Mouse (Mus musculus): ENCODE results near the gene Flywch1. TPM values are rescaled to one million over a fixed set of nuclear protein-coding genes. Genes with fewer than 3 reads are reported as not detected.

Gene Flywch1
- polyA plus RNA-seq, 1 experiment: 366 TPM

DNA sequence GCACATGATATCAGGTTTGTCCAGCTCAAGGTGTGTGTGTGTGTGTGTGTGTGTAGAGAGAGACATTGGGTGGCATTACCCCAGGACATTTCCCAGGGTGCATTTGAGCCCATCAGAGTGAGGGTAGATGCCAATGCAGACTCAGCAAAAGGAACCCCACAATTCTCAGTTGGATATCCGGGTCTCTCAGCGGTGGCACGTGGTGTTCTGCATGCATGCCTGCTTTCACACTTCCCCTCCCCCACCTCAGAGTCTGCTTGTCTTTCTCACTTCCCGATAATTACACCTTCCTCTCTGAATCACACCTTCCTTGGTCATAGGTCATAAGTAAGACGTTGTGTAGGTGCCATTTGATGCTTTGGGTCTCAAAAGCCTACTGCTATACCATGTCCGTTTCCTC, 23.4 kb downstream of the Flywch1 start:
- no peaks in the 10 kb centered on the region; the same call in 1 of the 2 replicates for H3K27me3 ChIP-seq (ENCODE audit: control insufficient read depth, insufficient read depth, low read length)
- 35% methylated on average over 6 of the region's 6 CpGs for WGBS
- TF ChIP-seq POLR2A (IDR thresholded peaks at IDR 0.05; ENCODE audit: borderline replicate concordance, insufficient read depth, low read length) (no peak), CTCF (IDR thresholded peaks at IDR 0.05; ENCODE audit: borderline replicate concordance, insufficient read depth, low read depth, low read length) (no peak)
- no peak overlapping the region for H3K4me3 ChIP-seq (replicated peaks; ENCODE audit: insufficient read depth, low read depth, low read length)
- no peak for DNase-seq
- H3K27ac ChIP-seq (ENCODE audit: insufficient read depth, low read length): no peak overlapping the region
- 0 out of 2 replicates have a peak, but pooled peaks cover 13% of the 10 kb centered on the region for H3K4me1 ChIP-seq (ENCODE audit: control insufficient read depth, insufficient read depth, low read length)

DNA sequence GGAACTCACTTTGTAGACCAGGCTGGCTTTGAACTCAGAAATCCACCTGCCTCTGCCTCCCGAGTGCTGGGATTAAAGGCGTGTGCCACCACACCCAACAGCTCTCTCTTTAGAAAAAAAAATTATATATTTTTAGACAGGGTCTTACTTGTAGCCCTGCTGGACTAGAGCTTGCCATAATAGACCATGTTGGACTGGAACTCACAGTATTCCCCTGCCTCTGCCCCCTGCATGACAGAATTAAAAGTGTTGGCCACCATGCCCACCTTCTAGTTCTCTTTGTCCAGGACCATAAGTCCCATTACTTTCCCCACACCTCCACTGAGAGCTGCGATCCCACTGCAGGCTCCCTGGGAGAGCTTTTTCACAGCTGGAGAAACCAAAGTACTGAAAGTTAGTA, 23.9 kb downstream of the Flywch1 start:
- Histone ChIP-seq H3K27ac (ENCODE audit: insufficient read depth, low read length) (no peak overlapping the region), H3K4me1 (ENCODE audit: control insufficient read depth, insufficient read depth, low read length) (0 out of 2 replicates have a peak, but pooled peaks cover 13% of the 10 kb centered on the region), H3K27me3 (ENCODE audit: control insufficient read depth, insufficient read depth, low read length) (no peaks in the 10 kb centered on the region; the same call in 1 of the 2 replicates), H3K4me3 (replicated peaks; ENCODE audit: insufficient read depth, low read depth, low read length) (no peak overlapping the region)
- no peak for TF ChIP-seq CTCF (IDR thresholded peaks at IDR 0.05; ENCODE audit: borderline replicate concordance, insufficient read depth, low read depth, low read length)
- no peak for TF ChIP-seq POLR2A (IDR thresholded peaks at IDR 0.05; ENCODE audit: borderline replicate concordance, insufficient read depth, low read length)
- no peak for DNase-seq
- WGBS: 84% methylated on average over 3 of the region's 3 CpGs

DNA sequence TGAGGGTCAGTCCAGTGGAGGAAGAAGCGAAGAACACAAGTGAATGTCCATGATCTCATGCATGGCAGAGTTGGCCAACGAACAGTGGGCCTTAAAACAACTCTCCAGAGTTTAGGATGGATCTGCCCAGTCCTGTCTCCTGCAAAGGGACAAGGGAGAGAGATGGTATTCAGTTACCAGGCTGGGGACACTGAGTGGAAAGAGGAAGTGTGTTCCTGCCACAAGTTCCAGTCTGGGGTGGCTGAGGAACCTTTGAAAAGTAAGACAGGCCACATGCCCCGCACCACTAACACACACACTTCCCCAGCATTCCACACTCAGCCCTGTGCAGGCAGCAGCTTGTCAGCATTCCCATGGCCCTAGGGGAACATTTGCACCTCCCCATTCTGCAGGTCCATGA, 24.6 kb downstream of the Flywch1 start:
- Histone ChIP-seq H3K27ac (ENCODE audit: insufficient read depth, low read length) (no peak overlapping the region), H3K27me3 (ENCODE audit: control insufficient read depth, insufficient read depth, low read length) (no peaks in the 10 kb centered on the region; the same call in 1 of the 2 replicates), H3K4me1 (ENCODE audit: control insufficient read depth, insufficient read depth, low read length) (0 out of 2 replicates have a peak, but pooled peaks cover 13% of the 10 kb centered on the region), H3K4me3 (replicated peaks; ENCODE audit: insufficient read depth, low read depth, low read length) (no peak overlapping the region)
- no peak for DNase-seq
- WGBS: 90% methylated on average over 3 of the region's 3 CpGs
- TF ChIP-seq POLR2A (IDR thresholded peaks at IDR 0.05; ENCODE audit: borderline replicate concordance, insufficient read depth, low read length) (no peak), CTCF (IDR thresholded peaks at IDR 0.05; ENCODE audit: borderline replicate concordance, insufficient read depth, low read depth, low read length) (no peak)

DNA sequence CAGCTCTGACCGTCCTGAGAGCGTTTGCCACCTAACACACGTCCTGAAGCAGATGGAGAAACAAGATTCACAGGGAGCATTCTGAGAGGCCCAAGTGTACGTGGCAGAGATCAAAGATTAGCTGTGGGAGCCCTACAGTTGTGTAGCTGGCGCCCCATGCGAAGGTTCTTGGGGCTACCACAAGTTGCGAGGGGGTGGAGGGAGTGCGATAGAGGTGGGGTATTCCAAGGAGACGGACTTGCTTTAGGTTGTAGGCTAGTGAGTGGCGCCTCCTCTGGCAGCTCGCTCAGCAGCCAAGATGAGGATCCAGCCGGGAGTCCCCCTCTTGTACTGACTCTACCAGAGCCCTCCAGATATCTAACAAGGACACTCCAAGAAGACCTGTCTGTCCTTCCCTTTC, 25.1 kb downstream of the Flywch1 start:
- peak overlapping the region; percentile 25 for H3K4me3 ChIP-seq (replicated peaks; ENCODE audit: insufficient read depth, low read depth, low read length)
- H3K4me1 ChIP-seq (ENCODE audit: control insufficient read depth, insufficient read depth, low read length): 0 out of 2 replicates have a peak, but pooled peaks cover 13% of the 10 kb centered on the region
- WGBS: 11% methylated on average over 12 of the region's 12 CpGs
- no peak for TF ChIP-seq POLR2A (IDR thresholded peaks at IDR 0.05; ENCODE audit: borderline replicate concordance, insufficient read depth, low read length)
- no peak; the same call in 1 of the 2 replicates for TF ChIP-seq CTCF (IDR thresholded peaks at IDR 0.05; ENCODE audit: borderline replicate concordance, insufficient read depth, low read depth, low read length)
- no peaks in the 10 kb centered on the region; the same call in 1 of the 2 replicates for H3K27me3 ChIP-seq (ENCODE audit: control insufficient read depth, insufficient read depth, low read length)
- DNase-seq: no peak
- no peak overlapping the region for H3K27ac ChIP-seq (ENCODE audit: insufficient read depth, low read length)

DNA sequence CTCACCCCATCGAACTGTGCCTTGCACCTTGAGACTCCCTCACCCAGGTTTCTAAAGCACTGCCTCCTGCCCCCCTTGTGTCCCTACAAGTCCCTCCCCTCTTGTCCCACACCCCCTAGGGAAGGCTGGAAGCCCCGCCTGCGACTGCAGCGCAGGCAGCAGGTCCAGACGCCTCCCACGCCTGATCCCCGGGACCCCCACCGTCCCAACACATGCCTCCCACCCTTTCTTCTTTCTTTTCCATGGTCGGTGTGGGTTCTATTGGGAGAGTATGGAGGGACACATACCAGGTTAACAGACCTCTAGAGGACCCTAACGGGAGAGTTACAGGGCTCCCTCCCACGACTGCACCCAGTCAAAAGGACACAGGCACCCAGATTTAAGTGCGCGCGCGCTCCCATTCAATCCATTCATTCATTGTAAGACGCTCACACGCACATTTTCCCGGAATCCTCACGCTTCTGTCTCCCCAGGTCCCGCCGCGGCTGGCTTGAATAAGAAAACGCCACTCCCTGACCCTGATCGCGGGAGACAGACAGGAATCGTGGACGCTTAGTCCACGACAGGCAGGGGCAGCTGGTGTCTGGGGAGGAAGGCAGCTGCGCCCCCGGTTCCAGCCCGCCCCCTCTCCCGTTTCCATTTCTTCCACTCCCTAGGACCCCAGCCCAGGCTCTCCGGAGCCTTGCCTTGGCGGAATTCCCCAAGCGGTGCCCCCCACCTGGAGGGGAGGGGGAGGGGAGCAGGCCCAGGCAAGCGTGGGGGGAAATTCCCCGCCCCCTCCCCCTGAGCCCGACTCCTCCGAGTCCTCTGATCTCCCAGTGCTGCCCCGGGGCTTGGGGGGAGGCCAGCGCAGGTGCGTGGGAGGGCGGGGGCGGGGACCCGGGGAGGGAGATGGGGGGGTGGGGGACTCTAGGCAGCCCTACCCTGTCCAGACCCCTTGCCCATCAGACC, 25.8 kb downstream of the Flywch1 start, which contains the start of gene Kremen2:
Gene Kremen2 (minus strand): TSS at position 533 of the 951 bp plus-strand sequence.
- no peaks in the 10 kb centered on the region; the same call in 1 of the 2 replicates for H3K27me3 ChIP-seq (ENCODE audit: control insufficient read depth, insufficient read depth, low read length)
- no peak for DNase-seq
- H3K4me1 ChIP-seq (ENCODE audit: control insufficient read depth, insufficient read depth, low read length): 0 out of 2 replicates have a peak, but pooled peaks cover 16% of the 10 kb centered on the region
- 1% methylated on average over 42 of the region's 45 CpGs for WGBS
- H3K4me3 ChIP-seq (replicated peaks; ENCODE audit: insufficient read depth, low read depth, low read length): peak within 1 kb of the TSS; percentile 25
- H3K27ac ChIP-seq (ENCODE audit: insufficient read depth, low read length): no peak within 1 kb of the TSS
- TF ChIP-seq CTCF (IDR thresholded peaks at IDR 0.05; ENCODE audit: borderline replicate concordance, insufficient read depth, low read depth, low read length) (no peak), POLR2A (IDR thresholded peaks at IDR 0.05; ENCODE audit: borderline replicate concordance, insufficient read depth, low read length) (no peak)

DNA sequence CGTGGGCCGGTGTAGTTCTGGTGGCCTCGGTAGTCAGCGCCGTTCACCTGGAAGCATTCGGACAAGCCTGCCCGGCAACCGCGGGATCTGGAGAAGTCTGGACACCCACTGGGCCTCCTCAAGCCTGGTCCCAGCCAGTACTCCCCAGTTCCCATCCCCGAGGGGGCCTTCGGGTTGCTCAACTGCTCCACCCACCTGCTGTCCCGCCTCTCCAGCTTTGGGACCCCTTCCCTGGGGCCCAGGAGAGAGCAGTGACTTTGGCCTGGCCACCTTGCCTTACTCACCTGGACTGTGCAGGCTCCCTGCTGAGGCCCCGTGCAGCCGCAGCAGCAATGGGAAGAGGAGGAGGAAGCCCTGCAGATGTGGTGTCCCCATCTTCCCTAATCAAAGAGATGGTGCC, 26.8 kb downstream of the Flywch1 start:
- no peak for DNase-seq
- Histone ChIP-seq H3K4me1 (ENCODE audit: control insufficient read depth, insufficient read depth, low read length) (0 out of 2 replicates have a peak, but pooled peaks cover 12% of the 10 kb centered on the region), H3K4me3 (replicated peaks; ENCODE audit: insufficient read depth, low read depth, low read length) (no peak overlapping the region), H3K27ac (ENCODE audit: insufficient read depth, low read length) (no peak overlapping the region), H3K27me3 (ENCODE audit: control insufficient read depth, insufficient read depth, low read length) (no peaks in the 10 kb centered on the region; the same call in 1 of the 2 replicates)
- TF ChIP-seq POLR2A (IDR thresholded peaks at IDR 0.05; ENCODE audit: borderline replicate concordance, insufficient read depth, low read length): no peak
- TF ChIP-seq CTCF (IDR thresholded peaks at IDR 0.05; ENCODE audit: borderline replicate concordance, insufficient read depth, low read depth, low read length): no peak
- WGBS: 13% methylated on average over 14 of the region's 14 CpGs

DNA sequence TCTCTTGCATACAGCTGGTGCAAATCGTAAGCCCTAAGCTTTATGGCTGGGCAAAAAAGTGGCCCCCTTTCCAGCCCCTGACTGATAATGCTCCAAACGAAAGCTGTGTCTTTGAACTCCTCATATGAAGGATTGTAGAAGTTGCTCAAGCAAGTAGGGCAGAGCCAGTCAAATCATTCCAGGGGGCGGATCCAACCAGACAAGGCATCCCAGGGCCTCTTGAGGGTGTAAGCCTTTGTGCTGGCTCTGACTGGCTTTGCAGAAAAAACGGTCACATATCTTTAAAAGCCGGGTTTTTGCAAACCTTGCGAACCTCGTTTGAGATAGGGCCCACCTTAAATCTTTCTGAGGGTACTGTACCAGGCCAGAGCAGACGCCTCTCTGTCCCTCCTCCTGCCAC, 27.3 kb downstream of the Flywch1 start:
- Histone ChIP-seq H3K27me3 (ENCODE audit: control insufficient read depth, insufficient read depth, low read length) (no peaks in the 10 kb centered on the region; the same call in 1 of the 2 replicates), H3K27ac (ENCODE audit: insufficient read depth, low read length) (no peak overlapping the region), H3K4me3 (replicated peaks; ENCODE audit: insufficient read depth, low read depth, low read length) (no peak overlapping the region), H3K4me1 (ENCODE audit: control insufficient read depth, insufficient read depth, low read length) (0 out of 2 replicates have a peak, but pooled peaks cover 6% of the 10 kb centered on the region)
- DNase-seq: no peak
- no peak for TF ChIP-seq POLR2A (IDR thresholded peaks at IDR 0.05; ENCODE audit: borderline replicate concordance, insufficient read depth, low read length)
- TF ChIP-seq CTCF (IDR thresholded peaks at IDR 0.05; ENCODE audit: borderline replicate concordance, insufficient read depth, low read depth, low read length): no peak
- 72% methylated on average over 8 of the region's 8 CpGs for WGBS

Measured in cerebellum, adult 2 months (tissue).